Mouse (Mus musculus): ENCODE results near the gene Ubr7.

Gene Ubr7

GRCm38 (mm10) chr12:102743589-102744574, 13.9 kb upstream of the Ubr7 start, which contains the start of the genes Moap1 and Tmem251:
TSS of gene Moap1 (minus strand) at chr12:102743661.
TSS of gene Tmem251 (plus strand) at chr12:102743762.
- peak; percentile 86 for DNase-seq

DNA sequence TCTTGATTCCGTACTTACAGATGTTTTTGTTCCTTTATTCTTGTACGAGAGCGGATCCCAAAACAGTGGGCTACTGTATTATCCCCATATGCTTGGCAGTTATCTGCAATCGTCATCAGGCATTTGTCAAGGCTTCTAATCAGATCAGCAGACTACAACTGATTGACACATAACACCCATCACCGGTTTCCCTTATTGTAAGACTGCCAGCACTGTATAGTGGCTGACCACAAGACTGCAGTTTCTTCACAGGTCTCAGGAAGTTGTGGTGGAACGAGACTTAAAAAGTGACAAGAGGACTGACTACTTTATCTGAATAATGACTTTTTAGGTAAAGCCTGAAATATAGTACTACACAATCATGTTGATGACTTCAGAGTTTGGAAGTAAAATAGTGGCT, 12.9 kb upstream of the Ubr7 start:
- DNase-seq, result no peak

DNA sequence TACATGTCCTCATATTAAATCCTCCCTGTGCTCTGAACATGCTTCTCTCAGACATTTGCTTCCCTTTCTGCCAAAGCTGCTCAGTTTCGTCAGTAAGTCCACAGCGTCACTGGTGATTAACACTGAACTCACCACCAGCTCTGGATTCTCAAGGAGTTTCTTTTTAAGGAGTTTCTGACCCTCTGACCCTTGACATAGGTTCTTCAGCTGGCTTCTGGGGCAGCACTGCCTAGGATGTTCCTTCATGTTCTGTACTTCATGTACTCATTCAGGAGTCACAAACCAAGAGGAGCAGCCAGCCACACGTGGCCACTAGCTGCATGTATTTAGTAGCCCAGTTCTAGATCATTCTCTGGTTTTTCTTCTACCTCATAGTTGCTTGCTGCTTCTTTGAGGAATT, 9.5 kb upstream of the Ubr7 start:
- no peak for DNase-seq

GRCm38 (mm10) chr12:102756304-102756703, 1.5 kb upstream of the Ubr7 start:
- DNase-seq, result no peak

DNA sequence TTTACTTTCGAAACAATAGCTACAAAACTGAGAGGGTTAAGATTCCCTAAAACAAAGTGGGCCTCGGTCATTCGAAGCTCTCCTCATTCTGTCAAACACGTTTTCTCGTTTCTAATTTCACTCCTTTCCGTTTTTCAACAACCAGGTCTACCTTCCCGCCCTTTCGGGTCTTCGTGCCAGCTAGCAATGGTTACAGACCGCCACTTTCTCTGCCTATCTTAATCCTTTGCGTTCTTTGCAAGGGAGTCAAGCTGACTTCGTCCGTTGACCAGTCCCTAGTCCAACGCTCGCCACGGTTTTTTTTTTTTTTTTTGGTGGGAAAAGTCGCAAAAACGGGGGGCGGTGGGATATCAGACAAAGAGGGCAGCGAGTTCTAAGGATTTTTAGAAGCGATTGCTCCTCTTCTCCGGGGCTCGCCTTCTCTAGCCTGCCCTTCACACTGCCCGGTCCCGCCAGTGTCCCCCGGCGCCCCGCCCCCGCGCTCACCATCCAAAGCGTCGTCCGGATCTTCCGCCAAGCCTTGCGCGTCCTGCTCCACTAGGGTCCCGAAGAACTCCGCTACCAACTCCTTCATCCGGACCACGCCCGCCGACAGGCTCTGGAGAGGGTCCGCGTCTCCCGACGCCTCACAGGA, 595 bp upstream of the Ubr7 start:
- DNase-seq, result no peak

DNA sequence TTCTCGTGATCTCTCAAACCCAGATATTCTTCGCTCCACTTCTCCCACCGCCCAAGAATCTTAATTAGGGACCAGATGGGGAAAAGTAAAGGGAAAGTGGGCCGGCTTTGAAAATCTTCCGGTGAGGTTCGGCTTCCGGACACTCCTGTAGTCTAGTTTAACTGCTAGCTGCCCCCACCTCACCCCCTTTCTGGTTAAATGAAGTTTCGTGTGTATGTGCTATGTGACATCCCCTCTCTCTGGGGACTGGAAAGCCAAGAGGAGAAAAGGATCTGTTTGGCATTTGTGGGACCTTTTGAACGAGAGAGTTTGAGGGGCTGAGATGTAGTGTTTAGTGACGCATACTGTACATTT, 613 bp downstream of the Ubr7 start, which contains the start of gene Gm20604:
Gm20604 (minus strand) TSS at position 270 of the 354 bp plus-strand sequence.
- DNase-seq, result peak; percentile 21

GRCm38 (mm10) chr12:102758936-102759335, 1.2 kb downstream of the Ubr7 start:
- no peak for DNase-seq

GRCm38 (mm10) chr12:102761668-102762067, 3.9 kb downstream of the Ubr7 start:
- DNase-seq, result no peak

DNA sequence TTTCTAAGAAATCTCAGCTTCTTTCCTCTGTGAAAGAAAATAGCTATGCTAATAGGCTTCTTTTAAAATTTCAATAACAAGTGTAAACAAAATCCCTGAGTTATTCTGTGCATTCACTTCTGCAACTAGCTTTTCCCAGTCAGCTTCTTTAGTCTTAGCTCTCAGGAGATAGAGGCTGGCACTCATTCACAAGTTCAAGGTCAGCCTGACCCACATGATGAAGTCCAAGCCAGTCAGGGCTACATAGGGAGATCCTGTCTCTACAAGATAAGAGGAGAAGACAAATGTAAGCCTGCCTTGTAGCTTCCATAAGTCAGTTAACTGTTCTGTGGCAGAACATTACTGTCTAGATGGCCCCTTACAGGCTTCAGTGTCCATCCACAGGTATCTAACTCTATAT, 5.9 kb downstream of the Ubr7 start:
- no peak for DNase-seq

GRCm38 (mm10) chr12:102769000-102769399, 11.2 kb downstream of the Ubr7 start:
- DNase-seq, result no peak

GRCm38 (mm10) chr12:102771601-102772000, 13.8 kb downstream of the Ubr7 start:
- no peak for DNase-seq

DNA sequence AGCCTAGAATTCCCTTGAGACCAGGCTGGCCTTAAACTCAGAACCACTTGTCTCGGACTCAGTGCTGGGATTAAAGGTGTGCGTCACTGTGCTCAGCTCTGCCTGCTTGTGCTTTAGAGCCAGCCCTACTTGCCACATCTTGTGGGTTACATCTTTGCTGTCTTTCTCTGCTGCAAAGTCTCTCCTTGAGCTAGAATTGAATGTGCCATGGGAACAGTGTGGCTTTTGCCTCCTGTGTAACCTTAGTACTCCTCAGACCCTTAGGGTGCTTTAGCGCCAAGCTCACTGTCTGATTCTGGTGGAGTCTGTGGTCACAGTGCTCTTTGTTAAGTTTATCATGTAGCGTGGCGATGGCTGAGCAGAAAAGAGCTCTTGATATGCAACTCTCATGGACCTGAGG, 14.9 kb downstream of the Ubr7 start:
- DNase-seq, result no peak

DNA sequence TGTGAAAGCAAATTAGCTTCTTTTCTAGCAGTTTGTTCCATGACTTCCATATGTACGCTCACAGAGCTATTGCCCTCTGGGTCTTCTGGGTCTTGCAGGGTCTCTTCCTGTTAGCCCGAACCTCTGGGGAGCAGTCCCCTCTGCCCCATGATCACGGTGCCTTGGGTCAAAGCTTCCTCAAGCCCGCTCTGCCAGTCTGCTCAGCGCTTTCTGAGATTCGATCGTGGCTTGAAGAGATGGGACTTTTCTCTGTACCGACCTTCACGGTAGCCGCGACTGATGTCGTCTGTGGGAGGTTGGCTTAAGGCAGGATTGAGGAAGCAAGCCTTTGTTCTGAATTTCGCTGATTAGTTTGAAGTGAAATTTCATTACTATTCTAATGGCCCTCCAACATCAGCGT, 18.3 kb downstream of the Ubr7 start:
- DNase-seq, result no peak

GRCm38 (mm10) chr12:102778151-102778550, 20.4 kb downstream of the Ubr7 start:
- DNase-seq, result peak; percentile 23

- no peak for DNase-seq
Measured at GRCm38 (mm10) chr12:102779452-102779851, 21.7 kb downstream of the Ubr7 start.

GRCm38 (mm10) chr12:102782841-102783240, 25.1 kb downstream of the Ubr7 start:
- DNase-seq, result no peak

DNA sequence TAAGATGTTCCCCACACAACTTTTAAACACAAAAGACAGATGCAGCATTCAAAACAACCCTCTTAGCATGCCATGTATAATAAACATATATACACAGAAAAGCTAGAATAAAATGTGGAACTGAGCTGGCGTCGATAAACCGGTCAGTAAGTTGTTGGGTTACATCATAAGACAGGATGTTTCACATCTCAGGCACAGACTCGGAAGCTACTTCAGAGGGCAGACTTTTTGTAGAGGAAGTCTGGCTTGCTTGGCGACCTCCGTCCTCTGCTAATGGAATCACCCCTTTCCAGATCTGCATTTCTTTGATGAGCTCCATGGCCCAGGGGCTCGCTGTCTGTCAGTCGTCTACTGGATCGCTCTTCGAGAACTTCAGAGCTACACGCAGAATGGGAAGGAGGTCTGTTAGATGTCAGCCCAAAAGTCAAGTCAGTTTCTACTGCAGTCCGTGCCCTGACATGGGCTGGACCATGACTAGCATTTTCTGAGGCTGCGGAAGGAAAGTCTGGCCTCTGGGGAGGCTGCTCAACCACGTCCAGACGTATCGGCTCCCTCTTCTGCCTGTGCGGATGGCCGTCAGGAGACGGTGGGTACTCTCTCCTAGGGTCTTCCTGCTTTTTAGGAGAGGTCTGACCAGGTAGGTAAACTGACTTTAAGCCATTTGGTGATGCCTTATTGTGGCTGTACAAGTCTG, 27.3 kb downstream of the Ubr7 start:
- no peak for DNase-seq

DNA sequence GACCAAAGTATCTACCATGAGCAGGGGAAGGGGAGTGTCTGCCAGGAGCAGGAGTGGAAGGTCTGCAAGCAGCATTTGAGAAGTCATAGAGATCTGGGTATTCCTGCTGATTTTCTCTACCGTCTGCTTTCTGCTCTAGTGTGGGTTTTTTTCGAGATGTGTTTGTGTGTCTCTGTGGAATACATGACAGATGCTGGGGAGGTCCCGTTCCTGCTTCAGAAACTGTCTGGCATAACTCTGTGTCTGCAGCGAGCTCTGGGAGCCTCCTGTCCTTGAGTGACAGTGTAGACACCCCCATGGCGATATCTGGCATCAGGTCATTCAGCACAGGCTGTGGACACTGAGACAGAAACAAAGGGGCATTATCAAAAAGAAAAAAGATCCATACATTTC, 27.8 kb downstream of the Ubr7 start:
- no peak for DNase-seq

- no peak for DNase-seq
Measured at GRCm38 (mm10) chr12:102787927-102788326, 30.2 kb downstream of the Ubr7 start.

DNA sequence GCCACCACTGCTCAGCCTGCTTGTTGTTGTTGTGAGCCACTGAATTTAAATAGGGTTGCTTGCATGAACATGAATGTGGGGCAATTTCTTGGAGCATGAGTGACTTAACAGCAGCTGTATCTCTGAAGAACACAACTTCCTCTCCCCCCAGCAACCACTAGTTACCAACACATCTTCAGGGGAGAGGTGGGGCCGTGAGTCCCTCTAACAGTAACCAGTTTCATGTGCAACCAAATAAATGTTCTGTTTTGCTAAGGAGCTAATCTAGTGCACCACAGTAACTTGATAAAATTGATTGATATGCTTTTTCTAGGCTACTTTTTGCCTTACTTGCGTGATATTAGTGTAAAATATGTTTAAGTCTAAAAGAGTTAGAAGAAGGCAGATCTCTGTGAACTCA, 41.8 kb downstream of the Ubr7 start:
- DNase-seq, result no peak

- no peak for DNase-seq
Measured at GRCm38 (mm10) chr12:102814858-102815257, 57.1 kb downstream of the Ubr7 start.

DNA sequence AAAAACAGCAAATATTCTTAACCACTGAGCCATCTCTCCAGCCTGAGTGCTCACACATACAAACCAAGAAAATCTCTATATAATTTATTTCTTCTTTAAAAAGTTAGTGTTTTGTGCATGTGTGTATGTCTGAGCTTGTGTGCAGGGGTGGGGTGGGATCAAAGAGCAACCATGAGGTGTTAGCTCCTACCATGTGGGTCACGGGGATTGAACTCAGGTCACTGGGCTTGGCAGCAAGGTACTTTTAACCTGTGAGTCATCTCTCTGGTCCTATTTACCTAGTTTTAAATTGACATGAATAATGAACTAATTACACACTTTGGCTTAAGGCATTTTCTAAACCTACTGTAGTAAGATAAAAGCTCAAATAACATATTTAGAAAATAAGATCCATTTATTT, 68.6 kb downstream of the Ubr7 start:
- DNase-seq, result no peak

GRCm38 (mm10) chr12:102827119-102827518, 69.4 kb downstream of the Ubr7 start:
- DNase-seq, result no peak

All from cerebellum, adult 8-10 months (tissue).